Mouse (Mus musculus): Measurements from ENCODE around the gene Inmt. TPM values are rescaled to one million over a fixed set of nuclear protein-coding genes. Genes with fewer than 3 reads are reported as not detected.
"Not testable (repeated sequence)": the region's sequence is repeated elsewhere in the genome, so short reads cannot be mapped to it uniquely, and the experiment has no call there.

Inmt gene
- under 1 TPM; 0.25 to 0.89 TPM for total RNA-seq (2021)
- long read RNA-seq, experiment 1 = 0 reads
- long read RNA-seq, experiment 2 = 0 reads

GRCm38 (mm10) chr6:55174741-55175181, at the start of gene Inmt:
Gene Inmt, minus strand, starts transcription at chr6:55175043.
- DNase-seq = no peak

- DNase-seq = no peak
Measured at GRCm38 (mm10) chr6:55223986-55224385, 49.1 kb upstream of the Inmt start.

- DNase-seq = no peak
Measured at GRCm38 (mm10) chr6:55218232-55218631, 43.4 kb upstream of the Inmt start.

- DNase-seq = peak; percentile 28
Measured at GRCm38 (mm10) chr6:55214541-55214940, 39.7 kb upstream of the Inmt start.

GRCm38 (mm10) chr6:55210423-55211365, 35.9 kb upstream of the Inmt start:
- DNase-seq = no peak

GRCm38 (mm10) chr6:55207786-55208185, 32.9 kb upstream of the Inmt start:
- no peak for DNase-seq

- DNase-seq = no peak
Measured at GRCm38 (mm10) chr6:55203931-55204330, 29.1 kb upstream of the Inmt start.

- peak; percentile 85 for DNase-seq
Measured at GRCm38 (mm10) chr6:55202913-55203910, 28.4 kb upstream of the Inmt start, which contains the start of gene Mindy4. Gene Mindy4, plus strand, starts transcription at chr6:55203383.

- DNase-seq = no peak
Measured at GRCm38 (mm10) chr6:55199047-55199446, 24.2 kb upstream of the Inmt start.

GRCm38 (mm10) chr6:55193171-55193570, 18.3 kb upstream of the Inmt start:
- no peak for DNase-seq

- DNase-seq = no peak
Measured at GRCm38 (mm10) chr6:55191537-55191936, 16.7 kb upstream of the Inmt start.

GRCm38 (mm10) chr6:55189406-55189805, 14.6 kb upstream of the Inmt start:
- DNase-seq = no peak

GRCm38 (mm10) chr6:55187827-55188226, 13.0 kb upstream of the Inmt start:
- DNase-seq = not testable (repeated sequence)

- no peak for DNase-seq
Measured at GRCm38 (mm10) chr6:55182655-55183430, 8.0 kb upstream of the Inmt start.

- DNase-seq = no peak
Measured at GRCm38 (mm10) chr6:55179560-55179959, 4.7 kb upstream of the Inmt start.

GRCm38 (mm10) chr6:55177060-55177732, 2.4 kb upstream of the Inmt start:
- DNase-seq = peak; percentile 22

GRCm38 (mm10) chr6:55175892-55176291, 1.0 kb upstream of the Inmt start:
- DNase-seq = no peak

- no peak for DNase-seq
Measured at GRCm38 (mm10) chr6:55175456-55175855, 613 bp upstream of the Inmt start.

- DNase-seq = no peak
Measured at GRCm38 (mm10) chr6:55173941-55174349, 898 bp downstream of the Inmt start.

GRCm38 (mm10) chr6:55173171-55173570, 1.7 kb downstream of the Inmt start:
- DNase-seq = no peak

- no peak for DNase-seq
Measured at GRCm38 (mm10) chr6:55171638-55172037, 3.2 kb downstream of the Inmt start.

All from gastrocnemius, postnatal 10 days (tissue).